Mouse (Mus musculus) stomach, postnatal 0 days (tissue): Measurements from ENCODE around the gene Nanos2.

Experiments
- CTCF ChIP-seq: IDR thresholded peaks from 2 replicates; pipeline ENCODE4 v1.5.1; 2016; ENCODE audit warnings: antibody characterized with exemption, low read depth, mild to moderate bottlenecking, moderate library complexity
- EP300 ChIP-seq: optimal IDR thresholded peaks from 2 replicates; pipeline ENCODE3; 2016; ENCODE audit warnings: antibody characterized with exemption

DNA sequence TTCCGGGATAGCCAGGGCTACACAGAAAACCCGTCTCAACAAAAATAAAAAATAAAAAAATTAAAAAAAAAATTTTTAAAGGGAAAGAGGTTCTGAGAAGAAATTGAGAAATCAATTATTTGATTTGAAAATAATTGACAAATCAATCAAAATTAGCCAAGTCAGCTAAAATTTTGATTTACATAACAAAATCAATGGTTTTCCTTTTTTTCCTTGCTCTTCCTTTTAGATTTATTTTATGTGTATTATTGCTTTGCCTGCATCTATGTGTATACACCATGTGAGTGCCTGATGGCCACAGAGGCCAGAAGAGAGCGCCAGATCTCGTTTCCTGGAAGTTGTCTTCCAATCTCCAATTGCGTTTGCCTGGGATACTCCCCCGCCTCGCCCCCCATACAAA is 30.7 kb downstream of the Nanos2 start:
- TF ChIP-seq CTCF (no peak), EP300 (no peak)
